Mouse (Mus musculus): ENCODE results near the gene Serpinf1.
"Not testable (repeated sequence)": the region's sequence is repeated elsewhere in the genome, so short reads cannot be mapped to it uniquely, and the experiment has no call there.

Gene Serpinf1

GRCm38 (mm10) chr11:75422013-75422792 is at the start of gene Serpinf1:
Gene Serpinf1 (minus strand): TSS chr11:75422701.
- no peak for DNase-seq

GRCm38 (mm10) chr11:75470675-75471074 is 48.2 kb upstream of the Serpinf1 start:
- no peak for DNase-seq

- no peak for DNase-seq
Observed at GRCm38 (mm10) chr11:75469261-75469660, 46.8 kb upstream of the Serpinf1 start.

- DNase-seq: no peak
Observed at GRCm38 (mm10) chr11:75468410-75468809, 45.9 kb upstream of the Serpinf1 start.

GRCm38 (mm10) chr11:75467512-75468215 is 45.2 kb upstream of the Serpinf1 start:
- peak; percentile 56 to 70 for DNase-seq

- DNase-seq: no peak
Observed at GRCm38 (mm10) chr11:75466731-75467505, 44.4 kb upstream of the Serpinf1 start.

- DNase-seq: no peak
Observed at GRCm38 (mm10) chr11:75465051-75465450, 42.5 kb upstream of the Serpinf1 start.

GRCm38 (mm10) chr11:75464417-75464816 is 41.9 kb upstream of the Serpinf1 start:
- DNase-seq: no peak

GRCm38 (mm10) chr11:75463624-75464023 is 41.1 kb upstream of the Serpinf1 start:
- no peak for DNase-seq

GRCm38 (mm10) chr11:75462865-75463336 is 40.4 kb upstream of the Serpinf1 start:
- DNase-seq: peak; percentile 93 to 95

- DNase-seq: peak; percentile 89 to 91
Observed at GRCm38 (mm10) chr11:75462253-75462783, 39.8 kb upstream of the Serpinf1 start.

- DNase-seq: no peak
Observed at GRCm38 (mm10) chr11:75461743-75462252, 39.3 kb upstream of the Serpinf1 start.

GRCm38 (mm10) chr11:75460844-75461742 is 38.6 kb upstream of the Serpinf1 start, which contains the start of gene Tlcd2:
Gene Tlcd2 (plus strand): TSS chr11:75461715.
- DNase-seq: peak; percentile 100

GRCm38 (mm10) chr11:75460103-75460843 is 37.8 kb upstream of the Serpinf1 start:
- peak; percentile 95 to 97 for DNase-seq

GRCm38 (mm10) chr11:75459751-75460102 is 37.2 kb upstream of the Serpinf1 start:
- DNase-seq: no peak

- DNase-seq: no peak
Observed at GRCm38 (mm10) chr11:75459141-75459711, 36.7 kb upstream of the Serpinf1 start.

- DNase-seq: peak in 1 of 2 experiments; percentile 46
Observed at GRCm38 (mm10) chr11:75458628-75459041, 36.1 kb upstream of the Serpinf1 start.

GRCm38 (mm10) chr11:75458169-75458568 is 35.7 kb upstream of the Serpinf1 start:
- no peak for DNase-seq

- peak in 1 of 2 experiments; percentile 46 for DNase-seq
Observed at GRCm38 (mm10) chr11:75456440-75456871, 34.0 kb upstream of the Serpinf1 start.

GRCm38 (mm10) chr11:75455971-75456370 is 33.5 kb upstream of the Serpinf1 start:
- DNase-seq: not testable (repeated sequence)

All from lung, adult 18-20 months (tissue).